Mouse (Mus musculus) lung, postnatal 14 days (tissue): ENCODE measurements at regions not wholly inside any gene's neighbourhood (a gene's known extent, or its start where the extent isn't known, plus 50 kb on each side); places are given as distances from the start of the nearest gene placed in this dataset.
"Not testable (repeated sequence)": the region's sequence is repeated elsewhere in the genome, so short reads cannot be mapped to it uniquely, and the experiment has no call there.

ENCODE experiments used
- DNase-seq: peaks from one replicate; pipeline ENCODE4 v3.0.0; 2021

- not testable (repeated sequence) for DNase-seq
Observed at GRCm38 (mm10) chr2:17065149-17066145, 665.8 kb downstream of the Nebl start.
